In the genomic region with DNA sequence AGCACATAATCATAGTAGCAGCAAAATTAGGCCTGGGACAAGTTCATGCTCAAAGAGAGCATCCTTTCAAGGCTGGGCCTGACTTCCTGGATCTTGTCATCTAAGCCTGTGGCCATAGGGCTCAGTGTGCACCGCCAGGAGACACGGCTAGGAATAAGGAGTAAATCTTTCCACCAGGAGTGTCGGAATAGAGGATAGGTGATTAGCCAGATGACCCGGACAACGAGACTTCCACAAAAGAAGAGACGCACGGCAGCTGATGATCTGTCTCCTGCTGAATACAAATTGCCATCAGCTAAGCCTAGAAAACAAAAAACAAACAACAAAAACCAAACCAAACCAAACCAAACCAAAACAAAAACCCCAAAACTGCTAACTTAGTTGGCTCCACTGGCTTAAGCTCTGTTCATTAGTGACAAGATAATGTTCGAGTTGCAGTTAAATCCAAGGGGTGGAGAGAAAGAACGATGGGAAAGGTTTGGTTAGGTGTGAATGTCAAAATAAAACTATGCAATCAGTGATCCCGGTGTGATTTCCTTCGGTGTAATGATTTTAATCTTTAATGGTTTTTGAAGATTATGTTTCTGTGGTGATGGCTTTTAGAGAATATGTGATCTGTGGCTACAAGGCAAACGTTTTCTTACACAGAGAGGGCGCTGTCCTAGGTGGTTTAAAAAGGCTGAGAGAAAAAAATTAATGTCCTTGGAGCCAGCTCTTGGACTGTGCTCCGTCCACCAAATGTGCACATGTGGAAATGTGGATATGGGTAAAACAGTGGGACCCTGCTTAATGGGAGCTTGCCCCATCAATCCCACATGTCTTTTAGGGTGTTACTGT, we compare ENCODE assay signal across 12 mouse cellular contexts. TPM values are rescaled to one million over a fixed set of nuclear protein-coding genes. Genes with fewer than 3 reads are reported as not detected.
A peak's percentile ranks its signal among the peaks of the same experiment; 100 is the strongest.
DNase-seq lines count a peak whose midpoint lies in the region; ATAC-seq lines count a peak whose summit lies in the region.
"Had no signal": no experiment of that assay in that cellular context is flagged by ENCODE, and none has a peak within 500 bp of the region (broad histone marks: within the 10 kb centered on the region; RNA-seq: fewer than 3 reads in every experiment).

No protein-coding gene starts in this region.

- no peak overlapping the region for H3K4me3 ChIP-seq in kidney, embryonic 15.5 days (replicated peaks)
- H3K4me3 ChIP-seq: embryonic facial prominence, embryonic 10.5 days; forebrain, embryonic 15.5 days; liver, embryonic 15.5 days had no signal

- WGBS in kidney, embryonic 15.5 days, result 63% methylated on average over 14 of the region's 14 CpGs

- no peak overlapping the region for H3K9ac ChIP-seq in kidney, embryonic 15.5 days
- H3K9ac ChIP-seq: forebrain, embryonic 15.5 days; liver, embryonic 15.5 days had no signal

- H3K4me2 ChIP-seq in kidney, embryonic 15.5 days, result no peak overlapping the region
- H3K4me2 ChIP-seq: forebrain, embryonic 15.5 days; liver, embryonic 15.5 days had no signal

- peak; percentile 3 for DNase-seq in kidney, adult 11 months
- no peak for DNase-seq in kidney, adult 18-20 months
- DNase-seq in urinary bladder, postnatal 25 days (ENCODE audit: low spot score), result peak; percentile 5
- no peak for DNase-seq in urinary bladder, postnatal 36 days (ENCODE audit: low spot score in 2 of 2)
- DNase-seq in forelimb bud, embryonic 11.5 days (ENCODE audit: low read depth, low spot score), result peak; percentile 42
- no peak for DNase-seq in lung, postnatal 25 days (ENCODE audit: low spot score)
- no peak for DNase-seq in adrenal gland, postnatal 4 days (ENCODE audit: low spot score in 2 of 2)
- DNase-seq: adrenal gland, postnatal 36 days had no signal

- ATAC-seq in kidney, embryonic 15.5 days (replicated peaks; ENCODE audit: low FRiP score), result no peak
- ATAC-seq: forebrain, embryonic 15.5 days had no signal

- 0 out of 2 replicates have a peak, but pooled peaks cover 3% of the 10 kb centered on the region for H3K27me3 ChIP-seq in kidney, embryonic 15.5 days
- H3K27me3 ChIP-seq: forebrain, embryonic 15.5 days had no signal

- H3K4me1 ChIP-seq in kidney, embryonic 15.5 days, result 0 out of 2 replicates have a peak, but pooled peaks cover 3% of the 10 kb centered on the region
- H3K4me1 ChIP-seq: embryonic facial prominence, embryonic 10.5 days; forebrain, embryonic 15.5 days had no signal

- H3K9me3 ChIP-seq in kidney, embryonic 15.5 days (replicated peaks), result no peaks in the 10 kb centered on the region
- H3K9me3 ChIP-seq: embryonic facial prominence, embryonic 10.5 days; forebrain, embryonic 15.5 days; liver, embryonic 15.5 days had no signal

- H3K27ac ChIP-seq in kidney, embryonic 15.5 days, result no peak overlapping the region
- H3K27ac ChIP-seq: embryonic facial prominence, embryonic 10.5 days; forebrain, embryonic 15.5 days; liver, embryonic 15.5 days had no signal

- H3K36me3 ChIP-seq in kidney, embryonic 15.5 days, result no peaks in the 10 kb centered on the region
- H3K36me3 ChIP-seq: embryonic facial prominence, embryonic 10.5 days; forebrain, embryonic 15.5 days; liver, embryonic 15.5 days had no signal

RNA-seq across cellular contexts. Expression of a gene that starts 51.8 kb away (rescaled TPM):
- polyA plus RNA-seq in kidney, embryonic 15.5 days (2015; fragmentation: Nextera tagmentation; extraction: Ambion mirVana), result 108 and 116 TPM in 2 replicates
- total RNA-seq in adrenal gland, postnatal 4 days (2021), result 10 to 100 TPM; 51.2 to 59.1 TPM

Comparison
In these comparisons a context has a peak if more than half of its experiments do, and no peak if none do; other contexts are left out.
1. DNase-seq: peak in kidney, adult 11 months (single experiment), urinary bladder, postnatal 25 days (single experiment) and forelimb bud, embryonic 11.5 days (single experiment); none in kidney, adult 18-20 months (single experiment), urinary bladder, postnatal 36 days (0 of 2), lung, postnatal 25 days (single experiment) and adrenal gland, postnatal 4 days (0 of 2).